In genomic region chr3:95230495-95231297, GRCm38 (mm10) we compare ENCODE assay signal across 7 mouse cellular contexts. TPM values are rescaled to one million over a fixed set of nuclear protein-coding genes. Genes with fewer than 3 reads are reported as not detected.
DNase-seq lines count a peak whose midpoint lies in the region; ATAC-seq and TF ChIP-seq lines count a peak whose summit lies in the region.

No protein-coding gene starts in this region.

- TF ChIP-seq CTCF in G1E (IDR thresholded peaks at IDR 0.05; ENCODE audit: low read depth, low read length), result no peak
- TF ChIP-seq CTCF in cortical plate, adult 2 months (IDR thresholded peaks at IDR 0.05; ENCODE audit: extremely low read depth, insufficient read depth, low read length), result no peak

- peak; percentile 64 for DNase-seq in G1E (ENCODE audit: low spot score)
- peak; percentile 55 for DNase-seq in hindbrain, embryonic 10.5 days (ENCODE audit: low spot score)
- no peak for DNase-seq in urinary bladder, adult 18-20 months (ENCODE audit: low spot score in 2 of 2)
- DNase-seq in urinary bladder, postnatal 25 days (ENCODE audit: low spot score), result no peak

- peak overlapping the region; percentile 78 for H3K4me3 ChIP-seq in G1E (ENCODE audit: low read depth, low read length)
- peak overlapping the region; percentile 77 for H3K4me3 ChIP-seq in cortical plate, adult 2 months (ENCODE audit: insufficient read depth, low read length)
- peak overlapping the region; percentile 98 for H3K4me3 ChIP-seq in hindbrain, embryonic 10.5 days
- H3K4me3 ChIP-seq in limb, embryonic 15.5 days, result peak overlapping the region; percentile 90
- H3K4me3 ChIP-seq in neural tube, embryonic 13.5 days, result peak overlapping the region; percentile 90

- TF ChIP-seq POLR2A in cortical plate, adult 2 months (IDR thresholded peaks at IDR 0.05; ENCODE audit: extremely low read depth, insufficient read depth, low read length), result no peak

- peak overlapping the region; percentile 64 for H3K4me2 ChIP-seq in limb, embryonic 15.5 days
- peak overlapping the region; percentile 76 for H3K4me2 ChIP-seq in neural tube, embryonic 13.5 days

- H3K36me3 ChIP-seq in G1E (replicated peaks), result peaks cover 59% of the 10 kb centered on the region
- peaks cover 54% of the 10 kb centered on the region for H3K36me3 ChIP-seq in hindbrain, embryonic 10.5 days
- peaks cover 45% of the 10 kb centered on the region for H3K36me3 ChIP-seq in limb, embryonic 15.5 days
- H3K36me3 ChIP-seq in neural tube, embryonic 13.5 days, result peaks cover 48% of the 10 kb centered on the region

- WGBS in hindbrain, embryonic 10.5 days, result 45% methylated on average over 8 of the region's 8 CpGs
- 50% methylated on average over 8 of the region's 8 CpGs for WGBS in limb, embryonic 15.5 days
- WGBS in neural tube, embryonic 13.5 days, result 44% methylated on average over 8 of the region's 8 CpGs

- no peak for ATAC-seq in G1E (ENCODE audit: extremely low read depth, insufficient number of reproducible peaks, low FRiP score, poor library complexity, severe bottlenecking)
- ATAC-seq in limb, embryonic 15.5 days (ENCODE audit: insufficient number of reproducible peaks, low FRiP score, low TSS enrichment, low read depth), result no peak
- ATAC-seq in neural tube, embryonic 13.5 days (ENCODE audit: low read depth), result no peak

- peak overlapping the region; percentile 87 for H3K27ac ChIP-seq in cortical plate, adult 2 months (ENCODE audit: insufficient read depth, low read length)
- H3K27ac ChIP-seq in hindbrain, embryonic 10.5 days, result peak overlapping the region; percentile 98
- peak overlapping the region; percentile 97 for H3K27ac ChIP-seq in limb, embryonic 15.5 days
- peak overlapping the region; percentile 97 for H3K27ac ChIP-seq in neural tube, embryonic 13.5 days (replicated peaks)

- H3K9me3 ChIP-seq in G1E (replicated peaks), result no peaks in the 10 kb centered on the region
- H3K9me3 ChIP-seq in hindbrain, embryonic 10.5 days, result no peaks in the 10 kb centered on the region
- no peaks in the 10 kb centered on the region for H3K9me3 ChIP-seq in limb, embryonic 15.5 days
- no peaks in the 10 kb centered on the region for H3K9me3 ChIP-seq in neural tube, embryonic 13.5 days

- H3K9ac ChIP-seq in limb, embryonic 15.5 days, result 0 out of 2 replicates have a peak overlapping the region, but pooled peaks have one; percentile 18
- peak overlapping the region; percentile 95 for H3K9ac ChIP-seq in neural tube, embryonic 13.5 days

- H3K27me3 ChIP-seq in G1E (ENCODE audit: insufficient read depth, low read length), result no peaks in the 10 kb centered on the region
- no peaks in the 10 kb centered on the region for H3K27me3 ChIP-seq in hindbrain, embryonic 10.5 days (ENCODE audit: insufficient read depth, poor library complexity, severe bottlenecking)
- no peaks in the 10 kb centered on the region for H3K27me3 ChIP-seq in limb, embryonic 15.5 days
- no peaks in the 10 kb centered on the region for H3K27me3 ChIP-seq in neural tube, embryonic 13.5 days

- H3K4me1 ChIP-seq in G1E (ENCODE audit: insufficient read depth, low read depth, low read length), result peaks cover 59% of the 10 kb centered on the region
- peaks cover 9% of the 10 kb centered on the region for H3K4me1 ChIP-seq in cortical plate, adult 2 months (ENCODE audit: control insufficient read depth, insufficient read depth, low read length)
- H3K4me1 ChIP-seq in hindbrain, embryonic 10.5 days (replicated peaks), result peaks cover 58% of the 10 kb centered on the region
- H3K4me1 ChIP-seq in limb, embryonic 15.5 days, result peaks cover 33% of the 10 kb centered on the region
- H3K4me1 ChIP-seq in neural tube, embryonic 13.5 days (replicated peaks), result peaks cover 54% of the 10 kb centered on the region

RNA-seq across cellular contexts. Expression of gene Mllt11, which starts 1.3 kb away (rescaled TPM):
- total RNA-seq in G1E (2014; fragmentation: Nextera tagmentation) (7.7 and 8.1 TPM in 2 replicates), G1E (2017) (8.3 and 10.4 TPM in 2 replicates)
- 3.3 and 4.1 TPM in 2 replicates for polyA plus RNA-seq in G1E (2012)
- 428 and 469 TPM in 2 replicates for polyA plus RNA-seq in cortical plate, adult 2 months (2012; rRNA removed)
- polyA plus RNA-seq in hindbrain, embryonic 10.5 days (2016; fragmentation: Nextera tagmentation; extraction: Ambion mirVana), result 45.8 and 95.9 TPM in 2 replicates
- 11.5 and 15.5 TPM in 2 replicates for polyA plus RNA-seq in limb, embryonic 15.5 days (2015; fragmentation: Nextera tagmentation; extraction: Ambion mirVana)
- polyA plus RNA-seq in neural tube, embryonic 13.5 days (2015; fragmentation: Nextera tagmentation; extraction: Ambion mirVana), result 267 and 299 TPM in 2 replicates

RNA-seq across cellular contexts. Expression of gene Cdc42se1, which starts 2.2 kb away (rescaled TPM):
- total RNA-seq in G1E (2014; fragmentation: Nextera tagmentation), result 105 and 109 TPM in 2 replicates
- total RNA-seq in G1E (2017), result 88.3 and 91.8 TPM in 2 replicates
- polyA plus RNA-seq in G1E (2012), result 128 and 150 TPM in 2 replicates
- 65.4 and 66.6 TPM in 2 replicates for polyA plus RNA-seq in cortical plate, adult 2 months (2012; rRNA removed)
- 99.6 and 111 TPM in 2 replicates for polyA plus RNA-seq in hindbrain, embryonic 10.5 days (2016; fragmentation: Nextera tagmentation; extraction: Ambion mirVana)
- polyA plus RNA-seq in limb, embryonic 15.5 days (2015; fragmentation: Nextera tagmentation; extraction: Ambion mirVana), result 114 TPM in 2 replicates
- polyA plus RNA-seq in neural tube, embryonic 13.5 days (2015; fragmentation: Nextera tagmentation; extraction: Ambion mirVana), result 60.8 and 61.3 TPM in 2 replicates

RNA-seq across cellular contexts. Expression of gene Gm128, which starts 10.7 kb away (rescaled TPM):
- total RNA-seq in G1E (2014; fragmentation: Nextera tagmentation), result 0.78 TPM in 1 of 2 replicates, not detected in the other
- 0.12 TPM in 1 of 2 replicates, not detected in the other for total RNA-seq in G1E (2017)
- polyA plus RNA-seq in G1E (2012), result not detected in 2 replicates
- 0.23 and 0.25 TPM in 2 replicates for polyA plus RNA-seq in cortical plate, adult 2 months (2012; rRNA removed)
- 0.17 and 0.22 TPM in 2 replicates for polyA plus RNA-seq in hindbrain, embryonic 10.5 days (2016; fragmentation: Nextera tagmentation; extraction: Ambion mirVana)
- 0.53 and 0.76 TPM in 2 replicates for polyA plus RNA-seq in limb, embryonic 15.5 days (2015; fragmentation: Nextera tagmentation; extraction: Ambion mirVana)
- polyA plus RNA-seq in neural tube, embryonic 13.5 days (2015; fragmentation: Nextera tagmentation; extraction: Ambion mirVana), result 0.15 TPM in 1 of 2 replicates, not detected in the other

RNA-seq across cellular contexts. Expression of gene Gabpb2, which starts 13.0 kb away (rescaled TPM):
- total RNA-seq in G1E (2014; fragmentation: Nextera tagmentation) (62.8 and 72.3 TPM in 2 replicates), G1E (2017) (91.7 and 110 TPM in 2 replicates)
- 3.9 and 6.2 TPM in 2 replicates for polyA plus RNA-seq in G1E (2012)
- 12.1 and 12.8 TPM in 2 replicates for polyA plus RNA-seq in cortical plate, adult 2 months (2012; rRNA removed)
- 7.9 and 12.2 TPM in 2 replicates for polyA plus RNA-seq in hindbrain, embryonic 10.5 days (2016; fragmentation: Nextera tagmentation; extraction: Ambion mirVana)
- 8.6 and 10.4 TPM in 2 replicates for polyA plus RNA-seq in limb, embryonic 15.5 days (2015; fragmentation: Nextera tagmentation; extraction: Ambion mirVana)
- polyA plus RNA-seq in neural tube, embryonic 13.5 days (2015; fragmentation: Nextera tagmentation; extraction: Ambion mirVana), result 3.3 and 4.1 TPM in 2 replicates

RNA-seq across cellular contexts. Expression of gene Bnipl, which starts 20.3 kb away (rescaled TPM):
- total RNA-seq in G1E (2014; fragmentation: Nextera tagmentation), result not detected in 2 replicates
- 0.35 TPM in 1 of 2 replicates, not detected in the other for total RNA-seq in G1E (2017)
- polyA plus RNA-seq in G1E (2012), result 0.03 and 0.12 TPM in 2 replicates
- polyA plus RNA-seq in cortical plate, adult 2 months (2012; rRNA removed), result 0.17 and 0.61 TPM in 2 replicates
- polyA plus RNA-seq in hindbrain, embryonic 10.5 days (2016; fragmentation: Nextera tagmentation; extraction: Ambion mirVana), result 0.60 and 0.63 TPM in 2 replicates
- 15.6 and 17.2 TPM in 2 replicates for polyA plus RNA-seq in limb, embryonic 15.5 days (2015; fragmentation: Nextera tagmentation; extraction: Ambion mirVana)
- not detected in 2 replicates for polyA plus RNA-seq in neural tube, embryonic 13.5 days (2015; fragmentation: Nextera tagmentation; extraction: Ambion mirVana)

Comparison
In these comparisons a context has a peak if more than half of its experiments do, and no peak if none do; other contexts are left out.
1. DNase-seq: peak in G1E (single experiment) and hindbrain, embryonic 10.5 days (single experiment); none in urinary bladder, adult 18-20 months (0 of 2) and urinary bladder, postnatal 25 days (single experiment).
2. Peak in every context shown above with its lines, with median percentiles within 50 percentile points of each other: H3K4me3 ChIP-seq and H3K27ac ChIP-seq.